ENCODE assay signal across 7 mouse cellular contexts in the genomic region with DNA sequence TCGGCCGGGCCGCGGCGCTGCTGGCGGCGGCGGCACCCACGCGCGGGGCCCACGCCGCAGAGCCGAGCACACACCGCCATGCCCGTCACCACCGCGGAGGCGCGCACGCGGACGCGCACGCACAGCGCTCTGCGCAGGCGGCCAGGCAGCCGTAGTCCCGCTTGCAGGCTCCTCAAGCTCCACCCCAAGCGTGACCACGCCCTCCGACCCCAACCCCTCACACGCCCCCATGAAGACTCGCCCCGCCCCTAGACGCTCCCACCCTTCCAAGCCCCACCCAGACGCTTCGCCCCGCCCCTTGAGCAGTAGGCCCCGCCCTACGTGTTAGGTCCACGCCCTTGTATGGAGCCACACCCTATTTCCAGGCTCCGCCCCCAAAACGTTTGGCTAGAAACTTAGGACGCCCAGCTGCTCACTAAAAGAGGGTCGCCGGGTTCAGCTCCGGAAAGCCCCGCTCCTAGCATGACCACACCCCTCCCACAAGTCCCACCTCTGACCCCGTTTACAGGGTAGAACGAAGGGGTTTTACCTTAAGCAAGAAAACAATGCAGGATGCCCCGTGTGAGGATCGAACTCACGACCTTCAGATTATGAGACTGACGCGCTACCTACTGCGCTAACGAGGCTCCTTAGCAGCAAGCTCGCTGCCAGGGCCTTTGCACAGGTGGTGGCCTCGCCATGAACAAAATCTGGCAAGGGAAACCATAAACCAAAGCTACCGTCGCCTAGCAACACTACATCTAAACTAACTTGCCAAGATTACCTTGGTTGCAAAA. TPM values are rescaled to one million over a fixed set of nuclear protein-coding genes. Genes with fewer than 3 reads are reported as not detected.
A peak's percentile ranks its signal among the peaks of the same experiment; 100 is the strongest.
DNase-seq lines count a peak whose midpoint lies in the region; ATAC-seq lines count a peak whose summit lies in the region.

A gene (minus strand): TSS at position 131 of the 776 bp plus-strand sequence.

- peaks cover 23% of the 10 kb centered on the region for H3K4me1 ChIP-seq in embryonic facial prominence, embryonic 12.5 days
- peaks cover 14% of the 10 kb centered on the region for H3K4me1 ChIP-seq in limb, embryonic 11.5 days (ENCODE audit: control insufficient read depth, insufficient read depth, low read length)
- H3K4me1 ChIP-seq in midbrain, embryonic 14.5 days (ENCODE audit: control insufficient read depth, insufficient read depth, low read length), result peaks cover 17% of the 10 kb centered on the region

- WGBS in embryonic facial prominence, embryonic 12.5 days, result 2% methylated on average over 62 of the region's 63 CpGs
- under 1% methylated on average over 54 of the region's 63 CpGs for WGBS in limb, embryonic 11.5 days
- WGBS in midbrain, embryonic 14.5 days, result 1% methylated on average over 63 of the region's 63 CpGs

- peak within 1 kb of the TSS; percentile 89 for H3K4me2 ChIP-seq in embryonic facial prominence, embryonic 12.5 days (replicated peaks)
- peak within 1 kb of the TSS; percentile 57 for H3K4me2 ChIP-seq in limb, embryonic 11.5 days (ENCODE audit: low read depth, severe bottlenecking)
- H3K4me2 ChIP-seq in midbrain, embryonic 14.5 days (ENCODE audit: low read length), result peak within 1 kb of the TSS; percentile 83

- peak within 1 kb of the TSS; percentile 20; the same call in 1 of the 2 replicates for H3K27ac ChIP-seq in embryonic facial prominence, embryonic 12.5 days
- 0 out of 2 replicates have a peak within 1 kb of the TSS, but pooled peaks have one; percentile 21 for H3K27ac ChIP-seq in limb, embryonic 11.5 days (replicated peaks; ENCODE audit: low read depth, low read length)
- H3K27ac ChIP-seq in midbrain, embryonic 14.5 days (replicated peaks; ENCODE audit: low read depth, low read length), result peak within 1 kb of the TSS; percentile 74

- DNase-seq in adrenal gland, postnatal 25 days, result peak; percentile 94
- peak; percentile 99 for DNase-seq in heart, adult 11 months
- DNase-seq in kidney, adult 18-20 months, result peak; percentile 95
- peak; percentile 97 for DNase-seq in limb, embryonic 11.5 days (ENCODE audit: low spot score)
- DNase-seq in midbrain, embryonic 14.5 days, result peak; percentile 96
- peak; percentile 86 to 95 for DNase-seq in spleen, adult 18-20 months

- peak within 1 kb of the TSS; percentile 82 for H3K9ac ChIP-seq in embryonic facial prominence, embryonic 12.5 days
- peak within 1 kb of the TSS; percentile 82 for H3K9ac ChIP-seq in limb, embryonic 11.5 days (ENCODE audit: low read length)
- peak within 1 kb of the TSS; percentile 79 for H3K9ac ChIP-seq in midbrain, embryonic 14.5 days (replicated peaks; ENCODE audit: low read length)

- no peaks in the 10 kb centered on the region for H3K27me3 ChIP-seq in embryonic facial prominence, embryonic 12.5 days
- no peaks in the 10 kb centered on the region for H3K27me3 ChIP-seq in limb, embryonic 11.5 days (ENCODE audit: control insufficient read depth, insufficient read depth, low read length)
- no peaks in the 10 kb centered on the region for H3K27me3 ChIP-seq in midbrain, embryonic 14.5 days (ENCODE audit: control insufficient read depth, insufficient read depth, low read length)

- peak within 1 kb of the TSS; percentile 91 for H3K4me3 ChIP-seq in embryonic facial prominence, embryonic 12.5 days
- H3K4me3 ChIP-seq in limb, embryonic 11.5 days (ENCODE audit: low read depth, low read length), result peak within 1 kb of the TSS; percentile 80
- H3K4me3 ChIP-seq in midbrain, embryonic 14.5 days (replicated peaks; ENCODE audit: low read depth, low read length), result peak within 1 kb of the TSS; percentile 88

- peak; percentile 83 for ATAC-seq in embryonic facial prominence, embryonic 12.5 days (ENCODE audit: insufficient number of reproducible peaks, insufficient read depth, low FRiP score, low TSS enrichment)
- ATAC-seq in limb, embryonic 11.5 days (ENCODE audit: insufficient number of reproducible peaks, low FRiP score, low TSS enrichment, low read depth), result peak; percentile 89
- peak; percentile 90 for ATAC-seq in midbrain, embryonic 14.5 days (ENCODE audit: low FRiP score, low TSS enrichment)

- no peaks in the 10 kb centered on the region for H3K36me3 ChIP-seq in embryonic facial prominence, embryonic 12.5 days
- H3K36me3 ChIP-seq in limb, embryonic 11.5 days (ENCODE audit: control insufficient read depth, insufficient read depth, low read length), result no peaks in the 10 kb centered on the region
- H3K36me3 ChIP-seq in midbrain, embryonic 14.5 days (ENCODE audit: control insufficient read depth, insufficient read depth, low read length), result no peaks in the 10 kb centered on the region

- H3K9me3 ChIP-seq in embryonic facial prominence, embryonic 12.5 days, result no peaks in the 10 kb centered on the region
- H3K9me3 ChIP-seq in limb, embryonic 11.5 days (ENCODE audit: control insufficient read depth, low read length), result no peaks in the 10 kb centered on the region
- no peaks in the 10 kb centered on the region for H3K9me3 ChIP-seq in midbrain, embryonic 14.5 days (ENCODE audit: control insufficient read depth, low read length)

RNA-seq across cellular contexts. Expression of the gene that starts here (rescaled TPM):
- total RNA-seq in adrenal gland, postnatal 25 days (2021), result 39.1 and 46.2 TPM in 2 replicates
- 23.9 and 26.7 TPM in 2 replicates for polyA plus RNA-seq in embryonic facial prominence, embryonic 12.5 days (2016; fragmentation: Nextera tagmentation; extraction: Ambion mirVana)
- 13.5 and 13.8 TPM in 2 replicates for polyA plus RNA-seq in limb, embryonic 11.5 days (2014; fragmentation: Nextera tagmentation; extraction: Ambion mirVana)
- polyA plus RNA-seq in midbrain, embryonic 14.5 days (2014; fragmentation: Nextera tagmentation; extraction: Ambion mirVana), result 26.7 and 33.5 TPM in 2 replicates

Comparison
In these comparisons a context has a peak if more than half of its experiments do, and no peak if none do; other contexts are left out.
1. Peak in every context shown above with its lines: DNase-seq, ATAC-seq, H3K4me3 ChIP-seq and H3K27ac ChIP-seq.
2. H3K27ac ChIP-seq: peak in every context shown above with its lines; median percentile 74 in midbrain, embryonic 14.5 days; 21 in limb, embryonic 11.5 days; 20 in embryonic facial prominence, embryonic 12.5 days.